Mouse (Mus musculus): ENCODE data around the gene Olfr1442.

- TF ChIP-seq CTCF (IDR thresholded peaks at IDR 0.05; ENCODE audit: low read depth, low read length) (no peak), GATA1 (IDR thresholded peaks at IDR 0.05; ENCODE audit: borderline replicate concordance, low read length) (no peak), TAL1 (conservative IDR thresholded peaks at IDR 0.05; ENCODE audit: low read depth, low read length) (no peak), POLR2AphosphoS5 (IDR thresholded peaks at IDR 0.05; ENCODE audit: insufficient replicate concordance, low read depth, low read length) (no peak), GATA2 (IDR thresholded peaks at IDR 0.05; ENCODE audit: borderline replicate concordance, low read depth, low read length) (no peak)
Measured at GRCm38 (mm10) chr19:12720463-12720862, 50.2 kb downstream of the Olfr1442 start.

Data from G1E (cell line).